Mouse (Mus musculus): Measurements from ENCODE around the gene Olfml2b.
A peak's percentile ranks its signal among the peaks of the same experiment; 100 is the strongest.

The Olfml2b gene

GRCm38 (mm10) chr1:170695326-170695725 is 51.0 kb downstream of the Olfml2b start:
- no peak for DNase-seq (ENCODE audit: low spot score in 2 of 2)

GRCm38 (mm10) chr1:170696996-170697395 is 52.7 kb downstream of the Olfml2b start:
- DNase-seq (ENCODE audit: low spot score in 2 of 2), result no peak

DNA sequence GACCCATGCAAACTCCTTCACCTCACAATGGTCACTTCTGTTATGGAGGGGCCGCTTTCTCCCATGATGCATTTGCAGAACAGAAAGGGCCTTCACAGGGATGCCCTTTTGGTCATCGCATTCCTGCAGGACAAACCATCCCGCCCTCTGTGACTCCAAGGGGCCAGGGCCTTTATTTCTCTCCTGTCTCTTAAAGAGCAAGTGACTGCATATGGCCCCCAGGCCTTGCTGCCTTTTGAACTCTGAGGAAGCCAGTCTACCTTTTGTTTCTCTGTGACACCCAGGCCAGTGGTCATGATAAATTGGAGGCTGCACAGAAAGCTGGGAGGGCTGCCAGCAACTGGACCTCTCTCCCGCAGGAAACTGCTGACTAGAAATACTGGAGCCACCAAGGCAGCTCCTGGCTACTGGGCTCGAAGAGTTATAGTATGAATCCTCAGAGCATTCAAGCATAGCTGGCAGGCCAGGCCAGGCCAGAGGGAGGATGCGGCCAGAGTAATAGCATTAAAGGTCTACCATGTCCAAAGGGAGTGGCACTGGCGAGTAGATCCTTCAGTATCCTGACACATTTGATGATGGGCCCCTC is 53.5 kb downstream of the Olfml2b start:
- DNase-seq (ENCODE audit: low spot score in 2 of 2), result no peak

GRCm38 (mm10) chr1:170698771-170699170 is 54.4 kb downstream of the Olfml2b start:
- no peak for DNase-seq (ENCODE audit: low spot score in 2 of 2)

DNA sequence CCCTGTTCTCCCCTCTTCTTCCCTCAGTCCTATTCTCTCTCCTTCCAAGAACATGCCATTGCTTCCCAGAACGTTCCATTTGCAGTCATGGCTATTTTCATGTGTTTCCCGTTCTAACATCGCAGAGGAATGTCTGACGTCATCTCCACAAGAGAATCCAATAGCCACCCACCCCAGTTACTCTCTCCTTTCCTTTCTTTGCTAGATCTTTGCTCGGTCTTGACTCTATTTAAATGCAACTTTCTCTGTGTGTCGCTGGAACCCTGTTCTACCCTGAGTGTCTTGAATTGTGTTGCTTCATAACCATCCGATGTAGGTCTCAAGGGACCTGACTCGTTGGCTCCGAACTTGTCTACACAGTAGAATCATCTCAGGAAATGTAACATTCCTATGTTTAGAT is 55.2 kb downstream of the Olfml2b start:
- no peak for DNase-seq (ENCODE audit: low spot score in 2 of 2)

GRCm38 (mm10) chr1:170700496-170701027 is 56.2 kb downstream of the Olfml2b start:
- DNase-seq (ENCODE audit: low spot score in 2 of 2), result no peak

DNA sequence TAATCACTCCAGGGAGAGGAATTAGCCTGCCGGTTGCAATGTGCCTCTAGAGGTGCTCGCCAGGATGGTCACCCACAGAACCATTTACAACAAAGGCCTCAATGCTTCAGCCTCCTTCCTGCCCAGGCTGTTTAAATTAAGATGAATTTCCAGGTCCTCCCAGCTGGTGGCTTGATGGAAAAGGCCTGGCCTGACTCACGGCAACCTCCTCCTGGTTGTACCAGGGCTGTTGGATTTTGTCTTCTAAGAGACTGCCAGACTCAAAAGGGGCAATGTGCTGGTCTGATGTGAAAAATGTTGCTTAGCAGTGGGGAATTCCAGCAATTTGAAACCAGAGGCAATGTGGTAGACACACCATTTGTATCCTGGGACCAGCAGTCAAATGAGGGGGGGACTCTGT is 56.8 kb downstream of the Olfml2b start:
- no peak for DNase-seq (ENCODE audit: low spot score in 2 of 2)

- DNase-seq (ENCODE audit: low spot score in 2 of 2), result no peak
Observed at GRCm38 (mm10) chr1:170701582-170701981, 57.2 kb downstream of the Olfml2b start.

DNA sequence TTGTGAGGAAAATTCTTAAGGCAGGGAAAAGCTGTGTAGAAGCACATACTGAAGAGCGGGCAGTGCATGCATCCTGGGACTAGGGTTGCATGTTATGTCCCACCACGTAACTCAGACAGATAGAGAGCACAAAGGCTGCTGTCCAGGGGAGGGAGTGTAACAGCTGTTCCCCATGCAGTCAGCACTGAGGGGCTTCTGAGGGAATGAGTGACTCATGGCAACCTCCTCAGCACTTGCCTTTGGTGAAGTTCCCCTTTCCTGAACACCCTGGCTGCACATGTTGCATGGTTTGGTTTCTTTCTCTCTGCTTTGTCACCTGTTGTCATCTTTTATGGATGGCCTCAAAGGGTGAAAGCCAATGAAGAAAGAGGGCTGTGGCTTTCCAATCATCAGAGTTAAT is 57.9 kb downstream of the Olfml2b start:
- DNase-seq (ENCODE audit: low spot score in 2 of 2), result no peak

DNA sequence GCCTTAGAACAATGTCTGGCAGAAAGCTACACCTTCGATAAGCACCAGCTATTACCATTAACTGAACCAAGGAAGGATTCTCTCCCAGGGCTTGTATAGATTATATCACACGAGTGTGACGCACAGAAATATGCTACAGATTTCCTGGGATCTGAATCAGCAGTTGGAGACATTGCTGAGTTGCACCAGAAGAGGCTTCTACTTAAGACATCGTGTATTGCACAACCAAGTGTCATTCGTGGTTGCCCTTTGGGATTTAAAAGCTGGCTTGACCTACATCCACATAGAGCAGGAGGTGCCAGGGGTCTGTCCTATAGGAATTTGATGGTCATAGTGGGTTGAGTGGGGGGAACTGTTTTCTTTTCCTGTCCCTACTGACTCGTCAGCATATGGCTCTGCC is 58.6 kb downstream of the Olfml2b start:
- no peak for DNase-seq (ENCODE audit: low spot score in 2 of 2)

- DNase-seq (ENCODE audit: low spot score in 2 of 2), result no peak
Observed at GRCm38 (mm10) chr1:170704103-170704502, 59.8 kb downstream of the Olfml2b start.

DNA sequence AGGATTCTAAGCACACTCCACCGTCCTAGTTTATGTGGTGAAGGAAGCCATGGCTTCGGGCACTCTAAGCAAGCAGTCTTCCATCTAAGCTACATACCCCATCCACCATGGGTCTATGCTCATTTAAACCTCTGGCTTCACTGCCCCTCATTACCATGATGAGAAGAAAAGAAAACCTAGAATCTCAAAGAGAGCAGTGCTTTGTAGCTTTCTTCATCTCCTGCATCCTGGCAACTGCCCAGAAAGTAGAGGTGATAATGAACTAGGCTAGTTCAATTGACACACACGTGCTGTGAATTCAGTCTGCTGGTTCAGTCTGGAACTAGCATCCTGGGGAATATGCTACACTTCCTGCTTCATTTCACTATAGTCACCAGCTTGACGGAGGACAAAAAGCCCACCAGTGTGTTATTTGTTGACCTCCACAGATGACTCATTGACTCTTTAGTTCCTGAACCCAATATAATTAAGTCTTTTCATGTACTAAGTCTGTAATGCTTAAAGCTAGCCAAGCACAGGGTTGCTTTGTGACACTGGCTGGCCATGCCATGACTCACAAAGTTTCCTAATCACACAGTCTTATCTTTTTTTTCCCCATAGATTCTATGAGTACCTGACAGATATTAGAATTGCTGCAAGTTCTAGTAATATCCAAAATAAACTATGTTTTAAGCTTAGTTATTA is 60.7 kb downstream of the Olfml2b start:
- DNase-seq (ENCODE audit: low spot score in 2 of 2), result no peak

DNA sequence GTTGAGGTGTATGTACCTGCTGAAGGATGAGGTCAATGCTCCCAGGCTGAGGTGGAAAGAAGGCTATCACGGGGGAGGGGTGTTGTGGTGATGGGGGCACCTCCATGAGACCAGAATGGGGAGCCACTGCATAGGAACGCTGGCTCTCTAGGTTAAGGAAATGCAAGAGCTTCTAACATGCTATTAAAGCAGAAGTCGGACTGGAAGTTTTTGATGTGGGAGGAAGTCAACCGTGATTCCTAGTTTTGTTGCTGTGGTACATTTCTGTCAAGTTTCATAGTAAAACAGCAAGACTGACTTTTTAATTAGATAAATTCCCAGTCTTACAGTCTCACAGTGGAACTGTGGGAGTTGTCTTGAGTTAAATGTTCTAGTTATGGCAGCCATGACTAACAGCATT is 61.7 kb downstream of the Olfml2b start:
- DNase-seq (ENCODE audit: low spot score in 2 of 2), result peak; percentile 61 to 66

DNA sequence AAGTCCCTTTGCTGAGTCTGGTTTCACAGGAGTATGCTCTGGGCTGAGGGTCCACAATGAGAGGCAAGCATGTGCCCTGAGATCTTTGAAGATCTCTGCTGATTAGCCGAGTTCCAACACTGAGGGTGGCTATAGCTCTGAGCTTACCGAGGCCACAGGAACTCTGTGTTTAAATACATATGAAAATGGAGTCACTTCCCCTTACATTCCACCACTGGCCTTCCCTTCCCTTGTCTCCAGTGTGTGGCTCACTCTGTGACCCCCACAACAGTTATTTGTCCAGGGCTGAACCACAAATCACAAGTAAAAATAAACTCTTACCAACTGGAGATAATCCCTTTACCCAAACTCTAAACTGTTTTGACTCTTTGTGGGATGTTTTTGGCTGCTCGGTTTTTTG is 64.7 kb downstream of the Olfml2b start:
- no peak for DNase-seq (ENCODE audit: low spot score in 2 of 2)

GRCm38 (mm10) chr1:170709481-170709880 is 65.1 kb downstream of the Olfml2b start:
- peak; percentile 89 for DNase-seq (ENCODE audit: low spot score in 2 of 2)

DNA sequence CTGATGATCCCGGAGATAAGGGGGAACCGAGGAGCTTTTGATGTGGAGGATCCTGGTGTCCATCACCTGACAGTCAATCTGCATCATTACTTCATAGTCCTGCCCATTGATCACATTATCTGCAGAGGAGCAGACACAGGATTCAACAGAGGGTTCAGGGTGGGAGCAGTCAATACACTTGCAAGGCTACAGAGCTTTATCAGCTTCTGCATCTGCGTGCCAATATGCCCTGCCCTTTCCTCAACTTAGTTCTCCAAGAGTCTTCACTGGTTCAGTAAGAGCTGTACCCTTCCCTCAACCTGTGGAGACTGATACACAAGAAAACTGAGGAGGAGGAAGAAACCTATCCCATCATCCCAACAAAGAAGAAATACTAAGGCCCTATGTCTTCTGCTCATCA is 65.6 kb downstream of the Olfml2b start:
- DNase-seq (ENCODE audit: low spot score in 2 of 2), result no peak

DNA sequence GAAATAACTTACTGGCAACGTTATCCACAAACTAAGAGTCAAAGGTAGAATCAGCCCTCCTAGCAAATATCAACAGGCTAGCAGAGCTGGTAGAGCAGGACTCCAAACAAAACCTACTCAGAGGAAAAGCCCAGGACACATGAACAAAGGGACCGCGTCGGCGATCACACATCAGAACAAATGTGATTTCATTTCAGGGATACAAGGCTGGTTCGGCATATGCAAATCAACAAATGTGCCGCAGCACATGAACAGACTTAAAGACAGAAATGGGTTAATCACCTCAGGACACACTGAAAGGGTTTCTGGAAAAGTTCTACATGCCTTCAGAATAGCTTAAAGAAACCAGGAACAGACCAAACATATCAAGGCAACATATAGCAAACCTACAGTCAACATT is 67.4 kb downstream of the Olfml2b start:
- no peak for DNase-seq (ENCODE audit: low spot score in 2 of 2)

GRCm38 (mm10) chr1:170717241-170717828 is 73.0 kb downstream of the Olfml2b start:
- no peak for DNase-seq (ENCODE audit: low spot score in 2 of 2)

DNA sequence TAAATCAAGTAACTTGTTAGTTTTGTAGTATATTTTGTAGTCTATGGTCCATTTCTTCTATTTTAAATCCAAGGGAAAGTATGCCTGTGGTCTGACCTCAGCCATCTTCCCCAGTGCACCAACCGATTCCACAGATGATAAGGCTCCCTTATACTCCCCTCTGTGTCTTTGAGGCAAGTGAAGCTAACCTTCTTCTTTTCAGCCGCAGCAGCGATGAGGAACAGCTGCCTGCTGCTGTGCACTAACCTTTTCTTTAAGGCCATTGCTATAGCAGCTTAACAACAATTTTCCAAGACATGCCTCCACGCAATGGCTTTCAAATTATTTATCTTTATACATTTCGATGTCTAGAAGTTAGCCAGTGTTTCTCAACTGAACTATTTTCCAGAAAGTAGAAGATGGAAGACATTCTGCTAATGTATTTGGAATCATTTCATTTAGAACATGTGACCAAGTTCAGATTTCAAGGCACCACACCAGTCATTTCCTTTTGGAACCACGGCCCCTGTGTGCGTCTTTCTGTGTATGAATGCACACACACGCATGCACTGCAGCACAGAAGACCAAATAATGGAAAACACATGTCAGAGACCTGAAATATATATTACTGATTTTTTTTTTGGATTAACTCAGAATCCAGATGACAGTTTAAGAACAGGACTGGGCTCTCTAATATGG is 73.9 kb downstream of the Olfml2b start:
- no peak for DNase-seq (ENCODE audit: low spot score in 2 of 2)

DNA sequence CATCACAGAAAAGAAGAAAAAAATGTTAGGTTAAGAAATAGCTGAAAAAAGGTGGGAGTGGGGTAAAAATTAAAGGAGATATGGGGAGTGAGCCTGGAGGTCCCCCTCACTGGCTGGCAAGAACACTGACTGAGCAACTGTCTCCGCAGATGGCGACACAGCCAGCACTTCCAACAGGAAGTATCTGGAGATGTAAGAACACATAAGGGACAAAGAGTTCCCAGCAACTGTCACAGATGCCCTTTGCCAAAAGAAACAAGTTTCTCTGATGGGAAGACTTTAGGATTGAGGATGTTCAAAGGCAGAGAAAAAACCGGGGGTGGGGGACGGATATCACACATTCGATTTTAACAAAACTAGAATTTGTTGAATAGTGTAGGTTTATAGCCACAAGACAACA is 77.2 kb downstream of the Olfml2b start:
- no peak for DNase-seq (ENCODE audit: low spot score in 2 of 2)

DNA sequence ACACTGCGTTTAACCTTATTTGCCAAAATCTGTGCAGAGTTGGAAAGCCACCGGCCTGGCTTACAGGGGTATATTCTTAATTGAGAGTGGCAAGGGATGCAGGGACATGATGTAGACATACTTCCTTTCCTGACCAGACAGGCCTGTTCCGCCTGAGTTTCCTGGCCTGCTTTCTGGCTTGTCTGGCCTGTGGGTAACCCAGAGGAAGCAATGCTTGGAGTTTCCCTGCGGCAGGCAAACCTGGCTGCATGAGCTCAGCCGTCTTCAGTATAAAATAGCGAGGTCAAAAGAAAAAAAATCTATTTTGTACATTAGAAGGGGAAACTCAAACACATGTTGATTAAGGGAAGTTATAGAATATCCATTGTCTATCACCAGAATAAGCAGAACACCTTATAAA is 84.2 kb downstream of the Olfml2b start:
- no peak for DNase-seq (ENCODE audit: low spot score in 2 of 2)

DNA sequence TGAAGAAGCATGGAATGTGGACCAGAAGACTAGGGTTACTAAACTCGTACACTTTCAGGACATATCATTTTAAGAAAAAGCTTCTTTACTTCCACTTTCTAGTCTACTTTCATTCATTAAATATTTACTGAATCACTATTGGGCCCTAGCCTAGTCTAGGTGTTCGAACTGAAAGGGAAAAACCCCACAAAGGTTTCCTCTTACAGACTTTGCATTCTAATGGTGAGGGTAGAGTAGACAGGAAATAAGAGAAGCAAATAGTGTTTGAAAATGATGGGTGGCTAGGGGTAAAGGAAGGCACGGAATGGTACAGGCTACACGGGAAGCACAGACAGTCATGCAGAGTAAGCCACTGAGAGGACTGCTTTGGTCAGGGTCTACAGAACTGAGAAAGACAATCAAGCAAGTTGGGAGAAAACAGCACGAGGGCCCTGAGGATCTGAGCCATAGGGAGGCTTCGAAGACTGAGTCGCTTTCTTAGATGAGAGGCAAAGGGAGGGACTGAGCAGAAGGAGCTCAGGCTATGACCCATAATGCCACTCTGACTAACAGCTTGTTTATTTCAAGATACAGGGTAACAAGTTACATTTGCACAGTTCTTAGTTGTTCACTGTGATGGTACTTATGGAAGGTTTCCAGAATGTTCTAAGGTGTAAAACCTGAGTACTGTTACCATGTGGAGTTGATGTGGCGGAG is 85.1 kb downstream of the Olfml2b start:
- DNase-seq (ENCODE audit: low spot score in 2 of 2), result peak in 1 of 2 experiments; percentile 6
